Mouse (Mus musculus): ENCODE results near the gene Scn4b. TPM values are rescaled to one million over a fixed set of nuclear protein-coding genes. Genes with fewer than 3 reads are reported as not detected.

The Scn4b gene
- polyA plus RNA-seq, 1 experiment, result not detected

DNA sequence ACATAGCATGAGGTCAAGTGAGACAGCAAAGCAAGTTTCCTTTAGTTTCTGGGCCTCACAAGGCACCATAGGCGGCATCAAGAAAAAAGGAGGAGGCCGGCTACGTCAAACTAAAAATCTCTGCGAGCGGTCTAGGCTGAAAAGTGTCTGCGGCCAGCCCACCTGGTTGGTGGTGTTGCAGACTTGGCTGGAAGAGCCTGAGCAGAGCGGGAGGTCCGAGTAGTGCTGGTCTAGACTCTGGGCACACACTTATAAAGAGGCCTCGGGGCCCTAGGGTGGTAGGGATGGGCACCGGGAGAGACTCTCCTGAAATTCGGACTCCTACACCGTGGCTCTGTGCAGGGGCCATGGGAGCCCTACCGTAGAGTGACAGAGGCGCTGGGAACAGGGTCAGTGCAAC lies 22.5 kb upstream of the Scn4b start:
- no peak for TF ChIP-seq CTCF (IDR thresholded peaks at IDR 0.05; ENCODE audit: borderline replicate concordance, insufficient read depth, low read length)
- peaks cover 3% of the 10 kb centered on the region; the same call in 1 of the 2 replicates for H3K4me1 ChIP-seq (ENCODE audit: control insufficient read depth, insufficient read depth, low read length)
- no peak overlapping the region for H3K4me3 ChIP-seq (ENCODE audit: insufficient read depth, low read length)
- H3K27ac ChIP-seq (ENCODE audit: insufficient read depth, low read length), result no peak overlapping the region

DNA sequence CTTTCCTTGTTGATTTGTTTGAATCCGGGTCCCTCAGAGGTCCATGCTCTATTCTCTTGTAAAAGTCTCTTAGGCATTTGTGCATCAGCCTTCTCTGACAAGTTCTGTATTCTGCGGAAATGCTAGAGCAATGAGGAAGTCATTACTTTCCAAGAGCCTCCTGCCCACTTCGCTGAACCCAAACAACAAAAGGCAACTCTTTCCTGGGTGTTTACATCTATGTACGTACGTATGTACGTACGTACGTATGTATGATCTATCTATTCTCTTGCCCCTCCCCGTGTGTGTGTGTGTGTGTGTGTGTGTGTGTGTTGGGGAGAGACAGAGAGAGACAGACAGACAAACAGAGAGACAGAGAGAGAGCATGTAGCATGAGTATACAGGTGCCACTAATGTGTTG lies 21.4 kb upstream of the Scn4b start:
- Histone ChIP-seq H3K27ac (ENCODE audit: insufficient read depth, low read length) (no peak overlapping the region), H3K4me1 (ENCODE audit: control insufficient read depth, insufficient read depth, low read length) (peaks cover 3% of the 10 kb centered on the region; the same call in 1 of the 2 replicates), H3K4me3 (ENCODE audit: insufficient read depth, low read length) (no peak overlapping the region)
- no peak for TF ChIP-seq CTCF (IDR thresholded peaks at IDR 0.05; ENCODE audit: borderline replicate concordance, insufficient read depth, low read length)
- no peak for TF ChIP-seq POLR2A (IDR thresholded peaks at IDR 0.05; ENCODE audit: low read depth, low read length)

DNA sequence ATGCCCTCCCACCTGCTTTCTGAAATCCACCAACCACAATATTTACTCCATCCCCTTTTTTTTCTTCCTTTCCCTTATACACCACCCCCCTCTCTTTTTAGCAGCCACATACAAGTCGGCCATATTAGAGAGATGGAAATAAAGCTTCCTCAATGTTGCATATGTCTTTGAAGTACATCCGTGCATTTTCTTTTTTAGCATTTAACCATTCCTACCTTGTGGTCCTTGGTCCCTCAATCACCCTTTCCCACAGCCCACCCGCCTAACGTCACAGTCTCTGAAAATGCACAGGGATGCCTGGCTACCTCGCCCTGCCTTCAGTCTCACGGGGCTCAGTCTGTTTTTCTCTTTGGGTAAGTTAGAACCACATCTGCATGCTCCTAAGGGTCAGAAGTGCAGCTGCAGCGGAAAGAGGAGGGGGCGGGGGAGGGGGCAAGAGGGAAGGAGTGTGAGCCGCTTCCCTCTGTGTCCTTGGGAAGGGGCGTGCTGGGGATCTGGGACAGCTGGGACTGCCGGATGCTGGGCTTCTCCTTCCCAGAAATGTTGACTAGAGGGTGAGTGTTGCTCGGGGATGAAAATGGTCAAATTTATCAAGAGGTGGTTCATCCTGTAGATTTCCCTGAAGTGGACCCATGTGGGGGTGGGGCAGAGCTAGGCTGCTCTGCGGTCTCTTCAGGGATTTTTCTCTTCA lies 20.3 kb upstream of the Scn4b start, which contains the start of gene Scn2b:
Scn2b (plus strand) TSS at position 42 of the 691 bp plus-strand sequence.
- H3K4me1 ChIP-seq (ENCODE audit: control insufficient read depth, insufficient read depth, low read length), result peaks cover 3% of the 10 kb centered on the region; the same call in 1 of the 2 replicates
- H3K4me3 ChIP-seq (ENCODE audit: insufficient read depth, low read length), result peak within 1 kb of the TSS; percentile 19
- H3K27ac ChIP-seq (ENCODE audit: insufficient read depth, low read length), result no peak within 1 kb of the TSS
- TF ChIP-seq POLR2A (IDR thresholded peaks at IDR 0.05; ENCODE audit: low read depth, low read length) (no peak), CTCF (IDR thresholded peaks at IDR 0.05; ENCODE audit: borderline replicate concordance, insufficient read depth, low read length) (no peak)

DNA sequence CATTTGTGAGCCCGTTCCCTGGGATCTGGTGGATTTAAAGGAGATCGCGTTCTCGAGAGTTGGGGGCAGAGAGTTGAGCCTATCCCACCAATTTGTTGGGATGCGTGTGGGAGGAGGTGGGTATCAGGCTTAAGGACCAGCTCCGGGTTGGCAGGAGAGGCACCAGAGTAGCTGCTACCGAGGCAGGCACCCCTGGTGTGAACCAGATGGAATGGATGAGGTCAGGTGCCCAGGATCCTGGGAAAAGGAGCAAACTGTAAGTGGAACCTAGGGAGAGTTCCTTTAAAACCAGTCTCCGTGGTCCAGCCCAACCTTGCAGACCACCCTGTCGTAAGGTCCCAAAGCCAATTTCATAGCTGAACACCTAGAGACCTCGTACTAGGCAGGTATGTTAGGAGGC lies 19.6 kb upstream of the Scn4b start:
- no peaks in the 10 kb centered on the region for H3K4me1 ChIP-seq (ENCODE audit: control insufficient read depth, insufficient read depth, low read length)
- no peak overlapping the region for H3K27ac ChIP-seq (ENCODE audit: insufficient read depth, low read length)
- TF ChIP-seq POLR2A (IDR thresholded peaks at IDR 0.05; ENCODE audit: low read depth, low read length) (no peak), CTCF (IDR thresholded peaks at IDR 0.05; ENCODE audit: borderline replicate concordance, insufficient read depth, low read length) (no peak)
- no peak overlapping the region for H3K4me3 ChIP-seq (ENCODE audit: insufficient read depth, low read length)

DNA sequence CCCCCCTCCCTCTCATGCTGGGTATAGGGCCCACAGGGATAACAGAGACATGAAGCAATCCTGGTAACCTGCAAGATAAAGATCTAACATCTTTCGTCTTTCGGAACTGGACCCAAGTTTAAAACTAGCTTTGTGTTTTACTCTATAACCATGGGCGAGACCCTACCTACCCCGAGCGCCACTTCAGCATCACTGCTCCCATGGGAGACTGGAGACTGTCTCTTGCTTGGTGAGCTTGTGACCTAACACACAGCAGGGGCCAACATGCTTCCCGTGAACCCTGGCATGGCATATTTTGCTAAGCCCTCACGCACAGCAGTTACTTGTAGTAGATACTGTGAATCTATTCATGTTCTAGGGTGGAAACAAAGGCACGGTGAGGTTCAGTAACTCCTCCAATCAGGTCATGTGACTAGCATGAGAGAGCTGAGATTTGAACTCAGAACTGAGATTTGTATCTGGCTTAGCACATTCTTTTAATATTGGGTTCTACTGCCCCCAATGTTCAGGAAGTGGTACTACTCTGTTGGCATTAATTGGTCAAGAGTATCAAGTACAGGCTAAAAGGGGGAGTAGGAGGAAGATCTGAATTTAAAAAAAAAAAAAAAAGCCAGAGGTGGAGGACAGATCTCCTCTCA lies 18.8 kb upstream of the Scn4b start:
- Histone ChIP-seq H3K4me3 (ENCODE audit: insufficient read depth, low read length) (no peak overlapping the region), H3K27ac (ENCODE audit: insufficient read depth, low read length) (no peak overlapping the region), H3K4me1 (ENCODE audit: control insufficient read depth, insufficient read depth, low read length) (no peaks in the 10 kb centered on the region)
- TF ChIP-seq CTCF (IDR thresholded peaks at IDR 0.05; ENCODE audit: borderline replicate concordance, insufficient read depth, low read length) (no peak), POLR2A (IDR thresholded peaks at IDR 0.05; ENCODE audit: low read depth, low read length) (no peak)

GRCm38 (mm10) chr9:45119954-45120530 lies 18.2 kb upstream of the Scn4b start:
- Histone ChIP-seq H3K27ac (ENCODE audit: insufficient read depth, low read length) (no peak overlapping the region), H3K4me3 (ENCODE audit: insufficient read depth, low read length) (no peak overlapping the region), H3K4me1 (ENCODE audit: control insufficient read depth, insufficient read depth, low read length) (no peaks in the 10 kb centered on the region)
- TF ChIP-seq POLR2A (IDR thresholded peaks at IDR 0.05; ENCODE audit: low read depth, low read length), result no peak
- no peak for TF ChIP-seq CTCF (IDR thresholded peaks at IDR 0.05; ENCODE audit: borderline replicate concordance, insufficient read depth, low read length)

DNA sequence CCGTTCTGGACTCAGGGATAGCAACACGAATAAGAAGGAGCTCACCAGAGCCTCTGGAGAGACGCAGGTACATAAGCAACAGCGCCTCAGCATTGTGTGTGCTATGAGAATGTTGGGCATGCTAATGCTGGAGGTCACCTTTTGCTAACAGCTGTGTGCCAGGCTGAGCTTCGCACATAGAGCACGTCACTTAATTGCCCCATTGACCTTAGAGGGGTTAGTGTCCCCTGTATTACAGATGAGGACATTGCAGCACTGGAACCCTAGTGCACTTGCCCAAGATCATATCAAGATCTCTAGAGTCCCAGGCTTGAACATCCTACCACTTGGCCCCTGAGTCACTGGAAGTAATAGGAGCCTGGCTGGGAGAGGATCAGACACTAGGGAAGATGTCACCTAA lies 17.6 kb upstream of the Scn4b start:
- Histone ChIP-seq H3K4me3 (ENCODE audit: insufficient read depth, low read length) (no peak overlapping the region), H3K27ac (ENCODE audit: insufficient read depth, low read length) (no peak overlapping the region), H3K4me1 (ENCODE audit: control insufficient read depth, insufficient read depth, low read length) (no peaks in the 10 kb centered on the region)
- no peak for TF ChIP-seq POLR2A (IDR thresholded peaks at IDR 0.05; ENCODE audit: low read depth, low read length)
- TF ChIP-seq CTCF (IDR thresholded peaks at IDR 0.05; ENCODE audit: borderline replicate concordance, insufficient read depth, low read length), result no peak

- no peak overlapping the region for H3K4me3 ChIP-seq (ENCODE audit: insufficient read depth, low read length)
- TF ChIP-seq POLR2A (IDR thresholded peaks at IDR 0.05; ENCODE audit: low read depth, low read length), result no peak
- TF ChIP-seq CTCF (IDR thresholded peaks at IDR 0.05; ENCODE audit: borderline replicate concordance, insufficient read depth, low read length), result no peak
- H3K27ac ChIP-seq (ENCODE audit: insufficient read depth, low read length), result no peak overlapping the region
- no peaks in the 10 kb centered on the region for H3K4me1 ChIP-seq (ENCODE audit: control insufficient read depth, insufficient read depth, low read length)
Measured at GRCm38 (mm10) chr9:45121001-45121400, 17.2 kb upstream of the Scn4b start.

DNA sequence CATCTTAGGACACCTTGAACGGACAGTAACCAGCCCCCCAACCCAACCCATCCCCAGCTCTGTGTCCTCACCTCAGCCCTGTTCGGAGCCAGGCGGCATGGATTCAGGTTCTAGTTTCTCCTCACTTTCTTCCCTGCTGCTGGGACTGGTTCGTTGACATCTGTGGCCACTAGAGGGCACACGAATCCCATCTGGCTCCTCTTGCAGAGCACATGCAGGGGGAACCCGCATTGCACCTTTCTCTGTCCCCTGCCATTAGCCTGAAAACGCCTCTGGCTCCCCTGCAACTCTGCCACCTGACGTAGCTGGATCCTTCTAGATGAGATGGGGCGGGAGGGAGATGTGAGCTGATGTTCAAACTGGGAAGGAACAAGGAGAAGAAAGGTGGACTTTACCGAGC lies 16.4 kb upstream of the Scn4b start:
- Histone ChIP-seq H3K4me3 (ENCODE audit: insufficient read depth, low read length) (no peak overlapping the region), H3K27ac (ENCODE audit: insufficient read depth, low read length) (no peak overlapping the region), H3K4me1 (ENCODE audit: control insufficient read depth, insufficient read depth, low read length) (no peaks in the 10 kb centered on the region)
- TF ChIP-seq CTCF (IDR thresholded peaks at IDR 0.05; ENCODE audit: borderline replicate concordance, insufficient read depth, low read length) (peak; percentile 97), POLR2A (IDR thresholded peaks at IDR 0.05; ENCODE audit: low read depth, low read length) (no peak)

- no peaks in the 10 kb centered on the region for H3K4me1 ChIP-seq (ENCODE audit: control insufficient read depth, insufficient read depth, low read length)
- no peak overlapping the region for H3K4me3 ChIP-seq (ENCODE audit: insufficient read depth, low read length)
- no peak overlapping the region for H3K27ac ChIP-seq (ENCODE audit: insufficient read depth, low read length)
- TF ChIP-seq POLR2A (IDR thresholded peaks at IDR 0.05; ENCODE audit: low read depth, low read length), result no peak
- no peak for TF ChIP-seq CTCF (IDR thresholded peaks at IDR 0.05; ENCODE audit: borderline replicate concordance, insufficient read depth, low read length)
Measured at GRCm38 (mm10) chr9:45122209-45122761, 15.9 kb upstream of the Scn4b start.
